In genomic region chr4:107605964-107606602, GRCm38 (mm10) we compare ENCODE assay signal across 14 mouse cellular contexts.
DNase-seq lines count a peak whose midpoint lies in the region; ATAC-seq lines count a peak whose summit lies in the region.
"Had no signal": no experiment of that assay in that cellular context is flagged by ENCODE, and none has a peak within 500 bp of the region (broad histone marks: within the 10 kb centered on the region; RNA-seq: fewer than 3 reads in every experiment).

No protein-coding gene starts in this region.

- no peak for DNase-seq in forebrain, embryonic 10.5 days (ENCODE audit: extremely low spot score, low spot score)
- peak; percentile 17 for DNase-seq in 3T3-L1 (ENCODE audit: low read depth, low spot score)
- no peak for DNase-seq in urinary bladder, adult 2 months (ENCODE audit: low spot score)
- DNase-seq in cerebellum, postnatal 36 days, result no peak
- DNase-seq in spleen, adult 12 weeks (ENCODE audit: low spot score), result no peak
- DNase-seq: adrenal gland, adult 2 months; B cell, adult 2 months; cerebellum, adult 2 months; heart, adult 2 months; kidney, postnatal 25 days; left cerebral cortex, postnatal 4 days had no signal

- peaks cover 37% of the 10 kb centered on the region for H3K4me1 ChIP-seq in forebrain, embryonic 10.5 days
- H3K4me1 ChIP-seq in forebrain, embryonic 16.5 days (replicated peaks; ENCODE audit: control insufficient read depth, insufficient read depth, low read length), result no peaks in the 10 kb centered on the region
- peaks cover 47% of the 10 kb centered on the region for H3K4me1 ChIP-seq in embryonic facial prominence, embryonic 12.5 days
- H3K4me1 ChIP-seq in liver, embryonic 12.5 days, result peaks cover 36% of the 10 kb centered on the region

- H3K27ac ChIP-seq in forebrain, embryonic 10.5 days, result peak overlapping the region; percentile 20; the same call in 1 of the 2 replicates
- no peak overlapping the region for H3K27ac ChIP-seq in forebrain, embryonic 16.5 days (ENCODE audit: low read length)
- H3K27ac ChIP-seq in embryonic facial prominence, embryonic 12.5 days, result 0 out of 2 replicates have a peak overlapping the region, but pooled peaks have one; percentile 42
- peak overlapping the region; percentile 87 for H3K27ac ChIP-seq in liver, embryonic 12.5 days
- H3K27ac ChIP-seq: heart, adult 2 months had no signal

- H3K9me3 ChIP-seq in forebrain, embryonic 10.5 days, result no peaks in the 10 kb centered on the region
- no peaks in the 10 kb centered on the region for H3K9me3 ChIP-seq in forebrain, embryonic 16.5 days (ENCODE audit: control insufficient read depth, low read length)
- no peaks in the 10 kb centered on the region for H3K9me3 ChIP-seq in embryonic facial prominence, embryonic 12.5 days
- H3K9me3 ChIP-seq in liver, embryonic 12.5 days (replicated peaks), result no peaks in the 10 kb centered on the region

- no peak for ATAC-seq in forebrain, embryonic 16.5 days
- no peak for ATAC-seq in embryonic facial prominence, embryonic 12.5 days (ENCODE audit: insufficient number of reproducible peaks, insufficient read depth, low FRiP score, low TSS enrichment)
- ATAC-seq in liver, embryonic 12.5 days, result peak; percentile 97

- no peaks in the 10 kb centered on the region for H3K36me3 ChIP-seq in forebrain, embryonic 10.5 days (replicated peaks)
- H3K36me3 ChIP-seq in forebrain, embryonic 16.5 days (ENCODE audit: control insufficient read depth, insufficient read depth), result no peaks in the 10 kb centered on the region
- H3K36me3 ChIP-seq in embryonic facial prominence, embryonic 12.5 days, result no peaks in the 10 kb centered on the region
- H3K36me3 ChIP-seq in liver, embryonic 12.5 days, result no peaks in the 10 kb centered on the region

- H3K27me3 ChIP-seq in forebrain, embryonic 10.5 days (ENCODE audit: poor library complexity, severe bottlenecking), result peaks cover 15% of the 10 kb centered on the region
- no peaks in the 10 kb centered on the region for H3K27me3 ChIP-seq in forebrain, embryonic 16.5 days (replicated peaks; ENCODE audit: control insufficient read depth, insufficient read depth, low read length)
- 0 out of 2 replicates have a peak, but pooled peaks cover 3% of the 10 kb centered on the region for H3K27me3 ChIP-seq in embryonic facial prominence, embryonic 12.5 days
- H3K27me3 ChIP-seq in liver, embryonic 12.5 days (replicated peaks), result peaks cover 57% of the 10 kb centered on the region

- 77% methylated on average over 17 of the region's 17 CpGs for WGBS in forebrain, embryonic 10.5 days
- WGBS in forebrain, embryonic 16.5 days, result 82% methylated on average over 17 of the region's 17 CpGs
- WGBS in embryonic facial prominence, embryonic 12.5 days, result 57% methylated on average over 17 of the region's 17 CpGs
- WGBS in liver, embryonic 12.5 days (ENCODE audit: insufficient replicate concordance), result 20% methylated on average over 17 of the region's 17 CpGs

- no peak overlapping the region for H3K4me2 ChIP-seq in forebrain, embryonic 16.5 days (ENCODE audit: low read length)
- H3K4me2 ChIP-seq in embryonic facial prominence, embryonic 12.5 days (replicated peaks), result no peak overlapping the region
- H3K4me2 ChIP-seq in liver, embryonic 12.5 days, result peak overlapping the region; percentile 64

- H3K4me3 ChIP-seq in forebrain, embryonic 10.5 days, result no peak overlapping the region
- H3K4me3 ChIP-seq in forebrain, embryonic 16.5 days (replicated peaks; ENCODE audit: low read length), result no peak overlapping the region
- H3K4me3 ChIP-seq in embryonic facial prominence, embryonic 12.5 days, result no peak overlapping the region
- peak overlapping the region; percentile 30; the same call in 1 of the 2 replicates for H3K4me3 ChIP-seq in liver, embryonic 12.5 days
- H3K4me3 ChIP-seq: heart, adult 2 months had no signal

- H3K9ac ChIP-seq in forebrain, embryonic 16.5 days (replicated peaks; ENCODE audit: low read depth, low read length), result no peak overlapping the region
- H3K9ac ChIP-seq in embryonic facial prominence, embryonic 12.5 days, result no peak overlapping the region
- peak overlapping the region; percentile 42; the same call in 1 of the 2 replicates for H3K9ac ChIP-seq in liver, embryonic 12.5 days
